ENCODE assay signal across 19 mouse cellular contexts in genomic region chr1:92892791-92893190, GRCm38 (mm10). TPM values are rescaled to one million over a fixed set of nuclear protein-coding genes. Genes with fewer than 3 reads are reported as not detected.
"Had no signal": no experiment of that assay in that cellular context is flagged by ENCODE, and none has a peak within 500 bp of the region (broad histone marks: within the 10 kb centered on the region; RNA-seq: fewer than 3 reads in every experiment).

No protein-coding gene starts in this region.

- H3K4me1 ChIP-seq: lung, embryonic 15.5 days; midbrain, embryonic 13.5 days; midbrain, embryonic 15.5 days; neural tube, embryonic 12.5 days; stomach, embryonic 15.5 days had no signal

- H3K9ac ChIP-seq: lung, embryonic 15.5 days; midbrain, embryonic 13.5 days; midbrain, embryonic 15.5 days; neural tube, embryonic 12.5 days; stomach, embryonic 15.5 days had no signal

- DNase-seq: lung, adult 2 months; lung, postnatal 14 days; lung, postnatal 36 days; right cerebral cortex, postnatal 14 days; thymus, adult 2 months; thymus, postnatal 25 days; thymus, postnatal 4 days had no signal

- H3K36me3 ChIP-seq: lung, embryonic 15.5 days; midbrain, embryonic 13.5 days; midbrain, embryonic 15.5 days; neural tube, embryonic 12.5 days; stomach, embryonic 15.5 days had no signal

- ATAC-seq: lung, postnatal 0 days; midbrain, embryonic 13.5 days; midbrain, embryonic 15.5 days had no signal

- H3K4me3 ChIP-seq: lung, embryonic 15.5 days; megakaryocyte, embryonic 14.5 days; midbrain, embryonic 13.5 days; midbrain, embryonic 15.5 days; neural tube, embryonic 12.5 days; stomach, embryonic 15.5 days had no signal

- H3K27me3 ChIP-seq: lung, embryonic 15.5 days; midbrain, embryonic 15.5 days; neural tube, embryonic 12.5 days; stomach, embryonic 15.5 days had no signal

- H3K27ac ChIP-seq: lung, embryonic 15.5 days; macrophage; midbrain, embryonic 13.5 days; midbrain, embryonic 15.5 days; neural tube, embryonic 12.5 days; stomach, embryonic 15.5 days; stomach, postnatal 0 days had no signal

- H3K9me3 ChIP-seq: lung, embryonic 15.5 days; megakaryocyte, embryonic 14.5 days; midbrain, embryonic 13.5 days; midbrain, embryonic 15.5 days; neural tube, embryonic 12.5 days; stomach, embryonic 15.5 days had no signal

- H3K4me2 ChIP-seq: lung, embryonic 15.5 days; midbrain, embryonic 11.5 days; midbrain, embryonic 13.5 days; midbrain, embryonic 15.5 days; neural tube, embryonic 12.5 days; stomach, embryonic 15.5 days had no signal

RNA-seq across cellular contexts. Expression of gene Ankmy1, which starts 9.9 kb away (rescaled TPM):
- total RNA-seq: midbrain, postnatal 0 days; monocyte, adult 5-6 weeks had no signal

RNA-seq across cellular contexts. Expression of gene Gpr35, which starts 57.9 kb away (rescaled TPM):
- polyA plus RNA-seq: midbrain, embryonic 11.5 days had no signal
